Mouse (Mus musculus) left cerebral cortex, adult 2 months (tissue): ENCODE measurements at regions not wholly inside any gene's neighbourhood (a gene's known extent, or its start where the extent isn't known, plus 50 kb on each side); places are given as distances from the start of the nearest gene placed in this dataset.

Experiments used
- DNase-seq, 2 experiments: peaks; one replicate each; pipeline ENCODE4 v3.0.0; 2021 to 2022; ENCODE audit warnings: low spot score in 2 of 2, mixed read lengths in 1 of 2; ENCODE audit errors: extremely low spot score in 1 of 2
- H3K27ac ChIP-seq: fragments of 200-600 bp; 2 replicates; pipeline ENCODE4 v1.8.1; 2022
- H3K4me3 ChIP-seq: fragments of 200-600 bp; 2 replicates; pipeline ENCODE4 v1.8.1; 2022
- CTCF ChIP-seq: fragments of 200-600 bp; IDR thresholded peaks from 2 replicates; pipeline ENCODE4 v1.8.1; 2022; ENCODE audit warnings: antibody characterized with exemption, mild to moderate bottlenecking, moderate library complexity
- intact Hi-C: fragments of 180-260 bp; cut with DNase I; formaldehyde crosslinking; loops from one replicate; pipeline ENCODE4 v1.15.1; 2025

- no peak for TF ChIP-seq CTCF
- no peak for DNase-seq
- intact Hi-C loops, result no loop called here
- Histone ChIP-seq H3K4me3 (no peak overlapping the region), H3K27ac (no peak overlapping the region)
These were observed 244.8 kb upstream of the Adgrl2 start for GRCm38 (mm10) chr3:149235183-149235582.

- Histone ChIP-seq H3K27ac (peak overlapping the region; percentile 20), H3K4me3 (no peak overlapping the region)
- TF ChIP-seq CTCF, result no peak
- intact Hi-C loops, result loop anchor here (1.0 to 5.0 kb wide), 2 partner anchors 209 to 244 kb away; no protein-coding TSS in a partner anchor
- DNase-seq, result no peak
These were observed 243.4 kb upstream of the Adgrl2 start for GRCm38 (mm10) chr3:149233691-149234131.

- intact Hi-C loops, result loop anchor here (1.0 to 5.0 kb wide), 2 partner anchors 209 to 244 kb away; no protein-coding TSS in a partner anchor
- DNase-seq, result peak; percentile 22 to 59
- peak overlapping the region; percentile 20 for H3K27ac ChIP-seq
- H3K4me3 ChIP-seq, result no peak overlapping the region
- no peak for TF ChIP-seq CTCF
These were observed 242.9 kb upstream of the Adgrl2 start for GRCm38 (mm10) chr3:149233191-149233641.

- no peak for DNase-seq
- Histone ChIP-seq H3K4me3 (no peak overlapping the region), H3K27ac (no peak overlapping the region)
- TF ChIP-seq CTCF, result no peak
- intact Hi-C loops, result loop anchor here (5.0 kb wide), 1 partner anchor 211 kb away; no protein-coding TSS in a partner anchor
These were observed 241.0 kb upstream of the Adgrl2 start for GRCm38 (mm10) chr3:149231346-149231745.

- Histone ChIP-seq H3K27ac (no peak overlapping the region), H3K4me3 (no peak overlapping the region)
- no peak for TF ChIP-seq CTCF
- intact Hi-C loops, result no loop called here
- no peak for DNase-seq
These were observed 237.2 kb upstream of the Adgrl2 start for GRCm38 (mm10) chr3:149227556-149227955.

GRCm38 (mm10) chr3:149226723-149227122 lies 236.4 kb upstream of the Adgrl2 start:
- no peak overlapping the region for H3K27ac ChIP-seq
- intact Hi-C loops, result no loop called here

GRCm38 (mm10) chr3:149225684-149226083 lies 235.3 kb upstream of the Adgrl2 start:
- Histone ChIP-seq H3K4me3 (no peak overlapping the region), H3K27ac (no peak overlapping the region)
- intact Hi-C loops, result no loop called here
- no peak for TF ChIP-seq CTCF
- no peak for DNase-seq

More at GRCm38 (mm10) chr3:149226723-149227122, 236.4 kb upstream of the Adgrl2 start:
- no peak for DNase-seq
- H3K4me3 ChIP-seq, result no peak overlapping the region
- TF ChIP-seq CTCF, result no peak

- no peak for DNase-seq
- intact Hi-C loops, result no loop called here
- H3K27ac ChIP-seq, result peak overlapping the region; percentile 8; the same call in 1 of the 2 replicates
- no peak for TF ChIP-seq CTCF
- H3K4me3 ChIP-seq, result no peak overlapping the region
These were observed 233.9 kb upstream of the Adgrl2 start for GRCm38 (mm10) chr3:149224271-149224670.

GRCm38 (mm10) chr3:149223776-149224175 lies 233.4 kb upstream of the Adgrl2 start:
- intact Hi-C loops, result no loop called here
- no peak overlapping the region for H3K27ac ChIP-seq
- no peak overlapping the region for H3K4me3 ChIP-seq
- no peak for DNase-seq
- TF ChIP-seq CTCF, result no peak

GRCm38 (mm10) chr3:149220958-149221357 lies 230.6 kb upstream of the Adgrl2 start:
- no peak for TF ChIP-seq CTCF
- intact Hi-C loops, result no loop called here

GRCm38 (mm10) chr3:149220304-149220951 lies 230.1 kb upstream of the Adgrl2 start:
- no peak for TF ChIP-seq CTCF
- H3K4me3 ChIP-seq, result no peak overlapping the region
- no peak for DNase-seq
- H3K27ac ChIP-seq, result no peak overlapping the region
- intact Hi-C loops, result no loop called here

More at GRCm38 (mm10) chr3:149220958-149221357, 230.6 kb upstream of the Adgrl2 start:
- no peak overlapping the region for H3K27ac ChIP-seq
- no peak overlapping the region for H3K4me3 ChIP-seq
- DNase-seq, result no peak

- no peak for DNase-seq
- TF ChIP-seq CTCF, result no peak
- no peak overlapping the region for H3K27ac ChIP-seq
- no peak overlapping the region for H3K4me3 ChIP-seq
- intact Hi-C loops, result no loop called here
These were observed 229.3 kb upstream of the Adgrl2 start for GRCm38 (mm10) chr3:149219381-149220303.
